Mouse (Mus musculus): ENCODE measurements around the gene Snrpn. TPM values are rescaled to one million over a fixed set of nuclear protein-coding genes. Genes with fewer than 3 reads are reported as not detected.

Gene Snrpn
- 24.3 TPM for polyA plus RNA-seq (2014; fragmentation: Illumina TruSeq; extraction: RNeasy Lipid Tissue Mini Kit (QIAGEN cat#74804); ENCODE audit: low read depth, low replicate concordance)

DNA sequence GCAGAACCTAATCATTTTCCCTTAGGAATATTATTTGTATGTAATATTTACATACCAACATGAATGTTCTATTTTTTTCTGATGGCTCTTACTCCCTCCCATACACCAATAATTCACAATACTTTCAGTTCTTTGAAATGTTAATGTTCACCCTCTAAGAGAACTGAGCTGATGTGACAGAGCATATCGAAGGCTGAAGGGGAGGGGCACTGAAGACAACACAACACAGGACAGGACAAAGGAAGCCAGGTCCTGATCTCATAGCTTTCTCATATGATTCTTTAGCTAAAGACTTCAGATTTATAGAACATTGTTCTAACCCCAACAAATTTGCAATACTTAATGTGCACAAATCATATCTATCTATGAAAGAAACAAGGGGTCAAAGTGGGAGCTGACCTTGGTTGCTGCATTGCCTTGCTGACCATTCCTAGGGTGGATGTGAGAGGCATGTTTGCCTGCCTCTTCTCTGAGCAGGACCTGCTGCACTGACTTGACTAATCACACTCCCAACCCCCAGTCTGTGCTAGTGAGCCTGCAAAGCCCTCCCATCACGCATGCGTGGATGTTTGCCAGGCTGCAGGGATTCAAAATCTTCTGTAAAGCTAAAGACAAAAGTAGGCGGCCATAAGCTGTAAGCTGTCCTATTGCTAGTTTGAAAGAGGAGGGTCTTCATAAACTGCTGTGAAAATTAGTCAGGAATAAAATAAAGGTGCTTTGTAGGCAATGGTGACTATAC is at the start of gene Snrpn:
Snrpn (minus strand) TSS at position 478 of the 739 bp plus-strand sequence.

DNA sequence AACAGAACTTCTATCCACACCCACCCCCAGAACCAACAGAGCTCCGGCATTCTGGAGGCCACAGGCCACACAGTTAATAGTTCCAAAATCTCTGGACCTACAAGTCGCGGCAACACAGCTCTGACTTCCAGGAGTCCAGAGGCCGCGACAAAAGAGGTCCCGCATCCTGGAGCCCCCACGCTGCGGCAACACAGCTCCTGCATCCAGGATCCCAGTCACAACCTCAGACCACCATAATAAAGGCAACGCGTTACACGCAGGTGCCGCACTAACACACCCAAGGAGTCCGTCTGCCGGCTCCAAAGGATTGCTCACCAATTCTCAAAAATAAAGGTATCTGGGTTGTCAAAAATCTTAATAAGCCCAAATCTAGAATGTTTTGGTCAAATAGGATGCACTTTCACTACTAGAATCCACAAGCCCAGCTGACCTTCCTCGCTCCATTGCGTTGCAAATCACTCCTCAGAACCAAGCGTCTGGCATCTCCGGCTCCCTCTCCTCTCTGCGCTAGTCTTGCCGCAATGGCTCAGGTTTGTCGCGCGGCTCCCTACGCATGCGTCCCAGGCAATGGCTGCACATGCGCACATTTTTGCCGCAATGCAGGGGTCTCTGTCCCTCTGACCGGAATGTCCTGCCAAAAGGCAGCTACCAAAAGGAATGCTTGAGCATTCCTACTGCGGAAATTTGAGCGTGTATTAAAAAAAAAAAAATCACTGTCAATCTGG is 135.3 kb downstream of the Snrpn start, which contains the start of the genes Snurf and Gm38393:
Snurf (minus strand) TSS at position 444 of the 725 bp plus-strand sequence.
Gm38393 (minus strand) TSS at position 459 of the 725 bp plus-strand sequence.

Other genes starting within 250 kb of the Snrpn start
- gene Snurf, start 135.2 kb downstream of the Snrpn start, polyA plus RNA-seq (2014; fragmentation: Illumina TruSeq; extraction: RNeasy Lipid Tissue Mini Kit (QIAGEN cat#74804); ENCODE audit: low read depth, low replicate concordance) = not detected
- 3.5 TPM for gene Gm38393, start 135.2 kb downstream of the Snrpn start, polyA plus RNA-seq (2014; fragmentation: Illumina TruSeq; extraction: RNeasy Lipid Tissue Mini Kit (QIAGEN cat#74804); ENCODE audit: low read depth, low replicate concordance)

Data from kidney, adult 10 weeks (tissue).